Comparison of ENCODE assay signal across 9 mouse cellular contexts in the genomic region with DNA sequence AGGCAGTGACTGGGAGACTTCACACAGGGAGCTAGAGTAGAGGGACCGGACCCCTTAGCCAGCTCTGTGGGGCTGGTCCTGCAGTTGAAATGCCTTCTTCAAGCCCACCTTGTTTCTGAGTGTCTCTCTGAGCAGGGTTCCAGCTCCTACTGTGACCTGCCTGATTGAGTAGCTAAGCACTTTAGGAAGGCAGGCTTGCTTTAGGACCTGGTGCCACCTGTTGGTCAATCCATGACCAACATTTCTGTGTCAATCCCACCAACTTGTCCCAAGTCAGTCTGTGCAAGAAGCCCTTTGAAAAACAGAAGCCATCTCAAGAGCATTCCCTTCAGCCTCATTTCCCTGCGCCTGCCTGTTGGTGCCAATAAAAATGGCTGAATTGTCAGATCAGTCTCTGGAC.
DNase-seq lines count a peak whose midpoint lies in the region; TF ChIP-seq lines count a peak whose summit lies in the region.
"Had no signal": no experiment of that assay in that cellular context is flagged by ENCODE, and none has a peak within 500 bp of the region (broad histone marks: within the 10 kb centered on the region; RNA-seq: fewer than 3 reads in every experiment).

No protein-coding gene starts in this region.

- intact Hi-C loops in gastrocnemius, adult 2 months (cut with DNase I), result loop anchor here (2.0 kb wide), 1 partner anchor 557 kb away; no protein-coding TSS in a partner anchor
- intact Hi-C loops in gastrocnemius, postnatal 36 days (cut with DNase I), result no loop called here

- DNase-seq in gastrocnemius, adult 2 months, result peak; percentile 31
- DNase-seq in gastrocnemius, postnatal 36 days, result no peak
- DNase-seq in A20 (ENCODE audit: low read depth, low spot score), result peak; percentile 64
- peak; percentile 53 to 70 for DNase-seq in adrenal gland, postnatal 36 days
- peak; percentile 14 for DNase-seq in gastrocnemius, postnatal 25 days
- DNase-seq in layer of hippocampus, adult 2 months (ENCODE audit: low spot score in 2 of 2), result peak; percentile 13 to 62
- peak; percentile 41 to 61 for DNase-seq in lung, postnatal 4 days
- peak; percentile 51 for DNase-seq in yolk sac, embryonic 10.5 days (ENCODE audit: low spot score)

- H3K4me3 ChIP-seq in gastrocnemius, adult 2 months, result no peak overlapping the region
- H3K4me3 ChIP-seq in layer of hippocampus, adult 2 months, result no peak overlapping the region
- H3K4me3 ChIP-seq: limb, embryonic 12.5 days had no signal

- H3K27ac ChIP-seq in gastrocnemius, adult 2 months, result no peak overlapping the region
- no peak overlapping the region for H3K27ac ChIP-seq in layer of hippocampus, adult 2 months
- H3K27ac ChIP-seq: limb, embryonic 12.5 days had no signal

- TF ChIP-seq CTCF in gastrocnemius, adult 2 months (IDR thresholded peaks at IDR 0.05), result peak; percentile 59
- peak; percentile 78 for TF ChIP-seq CTCF in layer of hippocampus, adult 2 months (conservative IDR thresholded peaks at IDR 0.05)

Comparison
In these comparisons a context has a peak if more than half of its experiments do, and no peak if none do; other contexts are left out.
1. DNase-seq: peak in gastrocnemius, adult 2 months (single experiment), A20 (single experiment), adrenal gland, postnatal 36 days (2 of 2), gastrocnemius, postnatal 25 days (single experiment), layer of hippocampus, adult 2 months (2 of 2), lung, postnatal 4 days (2 of 2) and yolk sac, embryonic 10.5 days (single experiment); none in gastrocnemius, postnatal 36 days (0 of 2).